Mouse (Mus musculus) large intestine, adult 2 months (tissue): ENCODE measurements around the gene Hectd4. TPM values are rescaled to one million over a fixed set of nuclear protein-coding genes. Genes with fewer than 3 reads are reported as not detected.

ENCODE experiments used
- DNase-seq: peaks from one replicate; pipeline ENCODE4 v3.0.0-alpha.2; 2012; ENCODE audit warnings: low read depth, low spot score
- WGBS: fragments of 180-500 bp; shearing (Covaris S2); methylation state at CpG from one replicate; pipeline ENCODE4 v1.1.7; 2018; 5-methylcytosine and 5-hydroxymethylcytosine counted together
- polyA plus RNA-seq: library from polyadenylated mRNA; depleted of rRNA; stranded (reverse); fragments of >200 nt; gene quantifications from 2 replicates; pipeline ENCODE4 v1.2.3, GENCODE M21; 2012; rRNA removed

Gene Hectd4
- polyA plus RNA-seq = 9.5 and 20.5 TPM in 2 replicates

DNA sequence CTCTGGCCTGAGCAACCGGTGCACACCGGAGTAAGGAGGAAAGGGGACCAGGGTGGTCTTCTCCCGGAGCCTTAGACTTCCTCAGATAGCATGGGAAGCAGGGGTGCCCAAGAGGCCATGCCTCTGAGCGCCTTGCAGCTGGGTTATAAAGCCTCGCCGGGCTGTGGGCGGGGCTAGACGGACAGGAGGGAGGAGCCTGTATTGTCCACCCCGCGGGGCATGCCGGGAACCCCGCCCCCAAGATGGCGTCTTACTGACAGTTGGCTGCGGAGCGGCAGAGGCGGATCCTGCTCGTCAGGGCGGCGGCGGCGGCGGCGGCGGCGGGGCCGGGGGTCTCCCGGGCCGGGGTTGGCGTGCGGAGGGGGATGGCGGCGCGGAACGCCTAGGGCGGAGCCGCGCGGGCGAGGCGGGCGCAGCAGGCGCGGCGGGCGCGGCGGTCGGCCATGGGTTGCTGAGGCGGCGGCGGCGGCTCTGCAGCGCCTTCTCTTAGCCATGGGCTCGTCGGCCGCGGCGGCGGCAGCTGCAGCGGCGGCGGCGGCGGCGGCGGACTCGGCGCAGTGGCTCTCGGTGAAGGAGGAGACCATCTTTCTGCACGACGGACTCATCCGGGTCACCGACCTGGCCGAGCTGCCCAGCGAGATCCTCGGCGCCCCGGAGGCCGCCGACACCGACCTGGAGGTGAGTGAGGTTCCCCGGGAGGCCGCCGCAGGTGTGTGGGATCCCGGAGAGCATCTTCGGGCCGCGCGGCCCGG, at the start of gene Hectd4:
Gene Hectd4 (plus strand): TSS at position 240 of the 752 bp plus-strand sequence.
- WGBS = under 1% methylated on average over 85 of the region's 90 CpGs
- DNase-seq = peak; percentile 73

GRCm38 (mm10) chr5:121172835-121173234, 47.2 kb upstream of the Hectd4 start:
- DNase-seq = no peak
- WGBS = 79% methylated on average over 4 of the region's 4 CpGs

- 82% methylated on average over 9 of the region's 9 CpGs for WGBS
- no peak for DNase-seq
These were observed 40.8 kb upstream of the Hectd4 start for GRCm38 (mm10) chr5:121179077-121179857.

- 66% methylated on average over 9 of the region's 9 CpGs for WGBS
- no peak for DNase-seq
These were observed 36.8 kb upstream of the Hectd4 start for GRCm38 (mm10) chr5:121183269-121183668.

- no peak for DNase-seq
- 62% methylated on average over 2 of the region's 2 CpGs for WGBS
These were observed 35.6 kb upstream of the Hectd4 start for GRCm38 (mm10) chr5:121184375-121184774.

- DNase-seq = no peak
- 44% methylated on average over 11 of the region's 11 CpGs for WGBS
These were observed 35.0 kb upstream of the Hectd4 start for GRCm38 (mm10) chr5:121184945-121185551.

GRCm38 (mm10) chr5:121187580-121188001, 32.4 kb upstream of the Hectd4 start:
- 90% methylated on average over 8 of the region's 8 CpGs for WGBS
- no peak for DNase-seq

- DNase-seq = no peak
- WGBS = 88% methylated on average over 9 of the region's 9 CpGs
These were observed 31.8 kb upstream of the Hectd4 start for GRCm38 (mm10) chr5:121188265-121188664.

GRCm38 (mm10) chr5:121189182-121189581, 30.8 kb upstream of the Hectd4 start:
- DNase-seq = peak; percentile 52
- WGBS = 27% methylated on average over 9 of the region's 9 CpGs

GRCm38 (mm10) chr5:121190210-121190835, 29.7 kb upstream of the Hectd4 start:
- WGBS = 27% methylated on average over 21 of the region's 21 CpGs
- DNase-seq = no peak

DNA sequence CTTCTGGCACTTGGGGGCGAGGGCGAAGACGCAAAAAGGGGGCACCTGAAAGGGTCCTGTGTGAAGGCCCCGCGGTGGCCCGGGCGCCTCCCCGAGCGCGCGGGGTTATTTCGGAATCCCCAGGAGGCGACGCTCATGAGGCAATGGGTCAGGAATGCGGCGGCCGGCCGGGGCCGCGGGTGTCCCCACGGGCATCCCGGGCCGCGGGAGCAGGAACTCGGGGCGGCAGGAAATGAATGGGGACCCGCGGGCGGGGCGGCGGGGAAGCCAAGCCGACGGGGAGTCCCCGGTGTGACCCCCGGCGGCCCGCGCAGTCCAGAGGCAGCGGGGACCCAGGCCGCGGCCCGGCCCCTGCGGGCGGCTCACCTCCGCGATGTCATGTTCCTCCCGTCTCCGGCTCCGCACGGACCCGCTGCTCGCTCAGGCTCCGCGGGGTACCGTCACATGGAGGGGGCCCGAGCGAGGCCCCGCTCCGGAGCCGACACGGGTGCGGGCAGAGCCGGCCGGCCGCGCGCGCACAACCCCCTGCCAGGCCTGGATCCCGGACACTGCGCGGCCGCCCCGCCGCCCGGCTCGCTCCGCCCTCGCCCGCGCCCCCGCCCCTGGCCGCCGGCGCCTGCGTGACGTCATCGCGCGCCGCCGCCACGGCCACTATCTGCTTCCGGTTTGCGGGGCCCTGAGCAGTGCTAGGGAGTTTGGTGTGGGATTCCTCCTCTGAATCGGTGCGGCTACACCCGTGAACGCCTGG, 29.0 kb upstream of the Hectd4 start, which contains the start of gene Ptpn11:
Gene Ptpn11 (minus strand): TSS at position 562 of the 748 bp plus-strand sequence.
- DNase-seq = peak; percentile 46
- 1% methylated on average over 96 of the region's 98 CpGs for WGBS

- 7% methylated on average over 17 of the region's 17 CpGs for WGBS
- DNase-seq = no peak
These were observed 28.5 kb upstream of the Hectd4 start for GRCm38 (mm10) chr5:121191584-121191906.

DNA sequence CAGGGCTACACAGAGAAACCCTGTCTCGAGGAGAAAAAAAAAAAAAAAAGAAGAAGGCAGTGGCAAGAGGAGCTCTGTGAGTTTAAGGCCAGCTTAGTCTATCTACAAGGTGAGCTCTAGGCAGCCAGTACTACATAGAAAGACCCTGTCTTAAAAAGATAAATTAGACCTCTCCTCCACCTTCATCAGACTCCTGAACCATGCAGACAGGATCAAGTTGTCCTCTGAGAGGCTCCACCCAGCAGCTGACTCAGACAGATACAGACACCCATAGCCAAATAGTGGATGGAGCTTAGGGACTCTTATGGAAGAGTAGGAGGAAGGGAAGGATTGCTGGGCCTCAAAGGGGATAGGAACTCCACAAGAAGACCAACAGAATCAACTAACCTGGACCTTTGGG, 25.8 kb upstream of the Hectd4 start:
- WGBS = 35% methylated on average over 1 of the region's 1 CpGs
- DNase-seq = no peak

DNA sequence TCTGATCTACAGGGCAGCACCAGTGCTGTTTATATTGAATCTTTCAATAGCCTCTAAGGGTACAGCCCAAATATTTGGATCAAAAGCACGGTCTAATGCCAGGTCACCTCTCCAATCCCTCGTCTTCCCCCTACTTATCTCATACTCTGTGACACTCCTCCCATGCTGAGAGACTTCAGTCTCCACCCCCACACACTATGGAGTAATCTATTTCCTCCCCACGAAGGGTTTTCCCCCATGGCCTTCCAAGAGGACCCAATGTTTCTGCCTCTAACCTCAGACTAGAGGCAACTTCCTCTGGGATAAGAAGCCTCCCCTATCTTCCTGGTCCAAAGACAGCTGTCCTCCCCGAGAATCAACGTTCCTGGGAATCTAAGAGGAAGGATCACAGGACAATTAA, 23.3 kb upstream of the Hectd4 start:
- 28% methylated on average over 5 of the region's 5 CpGs for WGBS
- no peak for DNase-seq

DNA sequence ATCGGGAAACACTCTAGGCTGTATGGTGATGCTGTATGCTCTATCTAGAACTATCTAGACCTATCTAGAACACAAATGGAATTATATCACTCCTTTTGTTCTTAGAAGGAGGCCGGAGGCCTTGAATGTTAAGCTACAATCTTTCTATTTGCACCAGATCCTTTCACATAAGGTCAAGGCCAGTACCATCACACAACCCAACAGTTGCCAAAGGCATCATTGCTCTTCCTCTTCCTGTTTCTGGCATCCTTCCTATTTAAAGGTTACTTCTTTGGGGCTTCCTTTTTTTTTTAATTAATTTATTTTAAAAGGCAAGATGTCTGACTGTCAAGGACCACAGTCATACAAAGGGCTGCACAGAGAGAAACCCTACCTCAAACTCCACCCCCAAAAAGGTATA, 22.7 kb upstream of the Hectd4 start:
- DNase-seq = no peak
- 65% methylated on average over 2 of the region's 2 CpGs for WGBS

GRCm38 (mm10) chr5:121198376-121198775, 21.6 kb upstream of the Hectd4 start:
- DNase-seq = no peak
- 86% methylated on average over 5 of the region's 5 CpGs for WGBS

DNA sequence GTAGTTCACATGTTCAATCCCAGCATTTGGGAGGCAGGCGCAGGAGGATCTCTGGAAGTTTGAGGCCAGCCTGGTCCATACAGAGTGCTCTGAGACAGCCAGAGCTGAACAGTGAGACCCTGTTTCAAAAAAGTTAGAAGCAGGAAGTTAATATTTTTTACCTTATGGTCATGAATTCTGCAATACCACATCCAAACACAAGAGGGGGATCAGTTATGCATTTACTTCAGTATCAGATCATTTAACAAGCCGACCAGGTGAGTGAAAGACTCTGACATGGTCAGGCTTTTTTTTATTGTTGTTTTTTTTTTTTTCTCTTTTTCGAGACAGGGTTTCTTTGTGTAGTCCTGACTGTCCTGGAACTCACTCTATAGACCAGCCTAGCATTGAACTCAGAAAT, 18.3 kb upstream of the Hectd4 start:
- WGBS = 31% methylated on average over 3 of the region's 3 CpGs
- no peak for DNase-seq

DNA sequence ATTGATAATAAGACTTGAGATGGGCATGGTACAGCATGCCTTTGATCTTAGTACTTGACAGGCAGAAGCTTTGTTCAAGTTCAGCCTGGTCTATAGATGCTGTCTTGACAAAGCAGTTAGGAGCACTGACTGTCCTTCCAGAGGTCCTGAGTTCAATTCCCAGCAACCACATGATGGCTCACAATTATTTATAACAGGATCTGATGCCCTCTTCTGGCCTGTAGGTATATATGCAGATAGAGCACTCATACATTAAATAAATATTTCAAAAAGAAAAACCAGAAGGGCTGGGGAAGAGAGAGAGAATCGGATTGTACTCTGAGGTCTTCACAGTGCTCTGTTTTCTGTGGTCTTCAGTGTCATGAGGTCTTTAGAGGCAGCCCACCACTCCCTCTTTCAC, 17.6 kb upstream of the Hectd4 start:
- WGBS = 64% methylated on average over 1 of the region's 1 CpGs
- DNase-seq = no peak
